Mouse (Mus musculus) E14TG2a.4 (cell line): ENCODE results near the gene Hpd.

Experiments used
- CTCF ChIP-seq: conservative IDR thresholded peaks from 2 replicates; pipeline ENCODE4 v1.5.1; 2014; ENCODE audit warnings: low read length
- POU5F1 ChIP-seq: IDR thresholded peaks from 2 replicates; pipeline ENCODE4 v1.6.1; 2014; ENCODE audit warnings: low read length, borderline replicate concordance

- TF ChIP-seq CTCF (no peak), POU5F1 (no peak)
These were observed 22.7 kb downstream of the Hpd start for GRCm38 (mm10) chr5:123159866-123160265.
